In genomic region chr12:111678997-111679396, GRCm38 (mm10) we compare ENCODE assay signal across 8 mouse cellular contexts. TPM values are rescaled to one million over a fixed set of nuclear protein-coding genes. Genes with fewer than 3 reads are reported as not detected.
DNase-seq lines count a peak whose midpoint lies in the region; ATAC-seq and TF ChIP-seq lines count a peak whose summit lies in the region.

No protein-coding gene starts in this region.

- no peaks in the 10 kb centered on the region for H3K9me3 ChIP-seq in forebrain, embryonic 14.5 days (replicated peaks; ENCODE audit: control insufficient read depth, low read length)
- H3K9me3 ChIP-seq in liver, postnatal 0 days (ENCODE audit: low read length) = no peaks in the 10 kb centered on the region

- H3ac ChIP-seq in C2C12 (ENCODE audit: control insufficient read depth, insufficient read length, low read depth) = peak overlapping the region; percentile 98

- H3K27me3 ChIP-seq in C2C12 (ENCODE audit: control insufficient read depth, insufficient read depth, insufficient read length) = no peaks in the 10 kb centered on the region
- H3K27me3 ChIP-seq in forebrain, embryonic 14.5 days (replicated peaks; ENCODE audit: control insufficient read depth, insufficient read depth, low read length) = no peaks in the 10 kb centered on the region
- H3K27me3 ChIP-seq in liver, postnatal 0 days (ENCODE audit: insufficient read depth, low read length) = peaks cover 2% of the 10 kb centered on the region; the same call in 1 of the 2 replicates

- H3K36me3 ChIP-seq in C2C12 (ENCODE audit: control insufficient read depth, insufficient read depth) = peaks cover 31% of the 10 kb centered on the region
- H3K36me3 ChIP-seq in forebrain, embryonic 14.5 days (ENCODE audit: control insufficient read depth, insufficient read depth, low read length) = peaks cover 22% of the 10 kb centered on the region
- peaks cover 3% of the 10 kb centered on the region; the same call in 1 of the 2 replicates for H3K36me3 ChIP-seq in liver, postnatal 0 days (replicated peaks; ENCODE audit: insufficient read depth, low read length)

- TF ChIP-seq EP300 in liver, postnatal 0 days (IDR thresholded peaks at IDR 0.05; ENCODE audit: low read depth) = no peak

- H3K79me2 ChIP-seq in C2C12 (ENCODE audit: control insufficient read depth, insufficient read depth) = peaks cover 19% of the 10 kb centered on the region

- TF ChIP-seq CTCF in C2C12 (IDR thresholded peaks at IDR 0.05; ENCODE audit: control insufficient read depth, insufficient read depth, insufficient read length) = no peak
- TF ChIP-seq CTCF in liver, postnatal 0 days (IDR thresholded peaks at IDR 0.05; ENCODE audit: low read depth) = no peak

- WGBS in forebrain, embryonic 14.5 days = 63% methylated on average over 7 of the region's 7 CpGs
- WGBS in liver, postnatal 0 days (ENCODE audit: insufficient replicate concordance) = 28% methylated on average over 7 of the region's 7 CpGs

- peaks cover 13% of the 10 kb centered on the region for H3K4me1 ChIP-seq in forebrain, embryonic 14.5 days (ENCODE audit: control insufficient read depth, insufficient read depth, low read length)
- peaks cover 19% of the 10 kb centered on the region for H3K4me1 ChIP-seq in liver, postnatal 0 days (ENCODE audit: insufficient read depth)

- no peak for ATAC-seq in forebrain, embryonic 14.5 days
- no peak for ATAC-seq in liver, postnatal 0 days

- peaks cover 16% of the 10 kb centered on the region for H3K79me3 ChIP-seq in C2C12 (ENCODE audit: low read depth)

- peak overlapping the region; percentile 97 for H3K4me3 ChIP-seq in C2C12 (ENCODE audit: insufficient read depth, poor library complexity, severe bottlenecking)
- peak overlapping the region; percentile 66 for H3K4me3 ChIP-seq in forebrain, embryonic 14.5 days (ENCODE audit: low read depth, low read length)
- peak overlapping the region; percentile 83 for H3K4me3 ChIP-seq in liver, postnatal 0 days (ENCODE audit: low read depth, low read length)

- H3K4me2 ChIP-seq in forebrain, embryonic 14.5 days (ENCODE audit: low read length) = peak overlapping the region; percentile 94
- H3K4me2 ChIP-seq in liver, postnatal 0 days (ENCODE audit: low read depth, low read length) = peak overlapping the region; percentile 97

- peak; percentile 39 for DNase-seq in cerebellum, adult 11-12 months
- DNase-seq in cerebellum, postnatal 4 days (ENCODE audit: low spot score in 2 of 2) = no peak
- no peak for DNase-seq in forebrain, embryonic 14.5 days (ENCODE audit: low spot score)
- DNase-seq in liver, postnatal 0 days = no peak
- no peak for DNase-seq in testis, postnatal 10 days (ENCODE audit: low spot score)
- DNase-seq in urinary bladder, postnatal 25 days (ENCODE audit: low spot score) = no peak
- no peak for DNase-seq in adrenal gland, postnatal 10 days

- H3K9ac ChIP-seq in forebrain, embryonic 14.5 days (ENCODE audit: low read length) = peak overlapping the region; percentile 83; the same call in 1 of the 2 replicates
- H3K9ac ChIP-seq in liver, postnatal 0 days (replicated peaks) = peak overlapping the region; percentile 65

- H3K27ac ChIP-seq in forebrain, embryonic 14.5 days (ENCODE audit: low read depth, low read length) = no peak overlapping the region
- H3K27ac ChIP-seq in liver, postnatal 0 days (ENCODE audit: low read depth) = no peak overlapping the region

TF ChIP-seq in C2C12, 6 proteins besides CTCF, POLR2A, EP300 and RAD21:
- TF ChIP-seq CEBPB (IDR thresholded peaks at IDR 0.05; ENCODE audit: low read depth) = no peak
- TF ChIP-seq MYOG (IDR thresholded peaks at IDR 0.05; ENCODE audit: control insufficient read depth, extremely low read depth, insufficient read length) = no peak
- TF ChIP-seq MAX (IDR thresholded peaks at IDR 0.05) = no peak
- no peak for TF ChIP-seq MYOD1 (IDR thresholded peaks at IDR 0.05; ENCODE audit: control insufficient read depth, insufficient read length, low read depth)
- no peak for TF ChIP-seq USF1 (IDR thresholded peaks at IDR 0.05; ENCODE audit: low read depth)
- no peak for TF ChIP-seq FOSL1 (IDR thresholded peaks at IDR 0.05; ENCODE audit: insufficient read depth, low read length, poor library complexity, severe bottlenecking)

RNA-seq across cellular contexts. Expression of gene Trmt61a, which starts 1.1 kb away (rescaled TPM):
- 32.1 TPM for polyA plus RNA-seq in C2C12 (2012; fragmentation: generic; extraction: Trizol)
- 5.8 and 7.8 TPM in 2 replicates for polyA plus RNA-seq in forebrain, embryonic 14.5 days (2014; fragmentation: Nextera tagmentation; extraction: Ambion mirVana)
- 4.3 and 5.7 TPM in 2 replicates for polyA plus RNA-seq in liver, postnatal 0 days (2015; fragmentation: Nextera tagmentation; extraction: Ambion mirVana)
- 10 to 100 TPM in 1 of 2 experiments, 1 to 10 TPM in 1; 9.5 to 11.3 TPM for total RNA-seq in adrenal gland, postnatal 10 days (2021)

RNA-seq across cellular contexts. Expression of gene Ckb, which starts 6.9 kb away (rescaled TPM):
- polyA plus RNA-seq in C2C12 (2012; fragmentation: generic; extraction: Trizol) = 61.4 TPM
- polyA plus RNA-seq in forebrain, embryonic 14.5 days (2014; fragmentation: Nextera tagmentation; extraction: Ambion mirVana) = 1,532 and 1,552 TPM in 2 replicates
- 28.1 and 32.7 TPM in 2 replicates for polyA plus RNA-seq in liver, postnatal 0 days (2015; fragmentation: Nextera tagmentation; extraction: Ambion mirVana)
- total RNA-seq in adrenal gland, postnatal 10 days (2021) = 10 to 100 TPM; 46.2 to 53.1 TPM

RNA-seq across cellular contexts. Expression of gene Bag5, which starts 34.1 kb away (rescaled TPM):
- 20.6 TPM for polyA plus RNA-seq in C2C12 (2012; fragmentation: generic; extraction: Trizol)
- polyA plus RNA-seq in forebrain, embryonic 14.5 days (2014; fragmentation: Nextera tagmentation; extraction: Ambion mirVana) = 60.4 and 65.8 TPM in 2 replicates
- 16.7 TPM in 2 replicates for polyA plus RNA-seq in liver, postnatal 0 days (2015; fragmentation: Nextera tagmentation; extraction: Ambion mirVana)
- total RNA-seq in adrenal gland, postnatal 10 days (2021) = 10 to 100 TPM; 32.1 to 35.4 TPM

RNA-seq across cellular contexts. Expression of gene Apopt1, which starts 34.1 kb away (rescaled TPM):
- polyA plus RNA-seq in C2C12 (2012; fragmentation: generic; extraction: Trizol) = 29.9 TPM
- 47.1 and 50.8 TPM in 2 replicates for polyA plus RNA-seq in forebrain, embryonic 14.5 days (2014; fragmentation: Nextera tagmentation; extraction: Ambion mirVana)
- polyA plus RNA-seq in liver, postnatal 0 days (2015; fragmentation: Nextera tagmentation; extraction: Ambion mirVana) = 21.5 and 22.1 TPM in 2 replicates
- total RNA-seq in adrenal gland, postnatal 10 days (2021) = 10 to 100 TPM; 69.0 to 72.8 TPM

Comparison
In these comparisons a context has a peak if more than half of its experiments do, and no peak if none do; other contexts are left out.
1. RNA of gene Ckb, which starts 6.9 kb away (polyA plus RNA-seq): 1,532 to 1,552 TPM in forebrain, embryonic 14.5 days; 61.4 TPM in C2C12 (single experiment) and 28.1 to 32.7 TPM in liver, postnatal 0 days; every median in the first group is over 10 times any median in the second.
2. Peak in every context shown above with its lines, with median percentiles within 50 percentile points of each other: H3K4me3 ChIP-seq.